Mouse (Mus musculus) hindlimb bud, embryonic 11.5 days (tissue): Measurements from ENCODE around the gene Gm30302.
"Not testable (repeated sequence)": the region's sequence is repeated elsewhere in the genome, so short reads cannot be mapped to it uniquely, and the experiment has no call there.

Experiments
- DNase-seq: peaks from one replicate; pipeline ENCODE4 v3.0.0-alpha.2; 2012; ENCODE audit warnings: low read depth, low spot score; ENCODE audit errors: extremely low spot score

The Gm30302 gene

DNA sequence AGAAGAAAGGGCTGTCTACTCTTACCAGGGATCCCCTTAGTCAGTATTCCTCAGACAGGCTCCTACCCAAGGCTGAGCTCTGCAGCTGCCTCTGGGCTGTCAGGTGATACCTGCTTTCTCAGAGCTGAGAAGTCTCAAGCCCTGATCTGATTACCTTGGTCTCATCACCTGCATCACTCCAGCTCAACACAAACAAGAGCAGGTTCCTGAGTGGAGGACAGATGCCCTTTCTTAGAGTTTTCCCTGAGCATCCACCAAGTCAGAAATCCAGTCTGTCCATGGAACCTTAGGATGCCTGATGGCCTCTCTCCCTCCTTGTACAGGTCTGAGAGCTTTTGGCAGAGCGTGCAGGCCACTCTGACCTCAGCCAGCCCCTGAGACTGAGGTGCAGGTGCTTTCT, at the start of gene Gm30302:
Gm30302 (minus strand) TSS at position 101 of the 400 bp plus-strand sequence.
- no peak for DNase-seq

GRCm38 (mm10) chr13:49846751-49847150, 48.0 kb upstream of the Gm30302 start:
- no peak for DNase-seq

DNA sequence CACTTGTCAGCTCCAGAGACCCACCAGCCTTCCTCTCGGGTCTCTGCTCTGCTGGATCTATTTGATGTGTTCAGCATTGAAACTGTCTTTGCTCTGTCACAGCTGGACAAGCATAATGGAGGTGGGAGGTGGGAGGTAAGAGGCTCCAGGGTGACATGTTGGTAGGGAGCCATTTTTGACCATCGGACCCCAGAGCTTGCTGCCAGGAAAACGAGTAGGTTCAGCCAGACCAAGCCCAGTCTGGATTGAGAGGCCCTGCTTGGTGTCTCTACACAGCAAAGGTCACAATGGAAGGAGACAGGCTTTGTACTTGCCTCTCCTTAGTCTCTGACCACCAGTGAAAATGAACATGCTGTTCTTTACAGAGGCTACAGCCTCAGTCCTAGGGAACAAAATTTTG, 47.3 kb upstream of the Gm30302 start:
- no peak for DNase-seq

DNA sequence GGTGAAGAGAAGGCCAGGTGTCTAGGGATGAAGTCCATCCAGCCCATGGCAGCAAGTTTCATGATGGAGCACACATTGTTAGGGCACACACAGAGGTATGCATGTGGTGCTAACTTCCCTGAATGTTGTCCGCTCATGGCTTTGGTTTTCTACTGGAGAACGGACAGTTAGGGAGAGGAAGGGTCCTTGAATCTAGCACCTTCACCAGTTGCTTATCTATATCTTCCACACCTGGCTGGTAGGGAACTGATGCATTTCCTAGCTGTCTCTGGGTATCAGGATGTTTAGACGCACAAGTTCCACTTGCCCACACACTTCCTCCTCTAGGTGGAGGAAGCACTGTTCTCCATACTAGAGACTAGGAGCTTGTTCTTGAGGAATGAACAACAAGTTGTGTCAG, 46.9 kb upstream of the Gm30302 start:
- no peak for DNase-seq

DNA sequence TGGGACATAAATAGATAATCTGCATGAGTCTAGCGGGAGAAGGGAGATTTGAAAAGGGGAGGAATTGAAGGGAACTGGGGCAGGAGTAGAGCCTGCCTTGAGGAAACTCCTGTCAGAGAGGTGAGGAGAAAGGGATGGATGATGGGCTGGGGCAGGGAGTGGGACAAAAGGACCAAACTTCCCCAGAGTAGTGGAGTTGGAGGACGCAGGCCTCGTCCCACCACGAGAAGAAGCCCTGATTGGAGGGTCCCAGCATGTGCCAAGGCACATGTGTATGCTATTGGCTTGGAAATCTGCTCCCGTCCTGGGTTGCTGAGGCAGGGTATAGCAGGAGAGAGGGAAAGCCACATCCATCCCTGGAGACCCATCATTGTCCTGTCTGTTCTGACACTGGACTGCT, 45.3 kb upstream of the Gm30302 start:
- DNase-seq: no peak

GRCm38 (mm10) chr13:49841186-49841585, 42.4 kb upstream of the Gm30302 start:
- no peak for DNase-seq

GRCm38 (mm10) chr13:49830355-49830754, 31.6 kb upstream of the Gm30302 start:
- DNase-seq: no peak

DNA sequence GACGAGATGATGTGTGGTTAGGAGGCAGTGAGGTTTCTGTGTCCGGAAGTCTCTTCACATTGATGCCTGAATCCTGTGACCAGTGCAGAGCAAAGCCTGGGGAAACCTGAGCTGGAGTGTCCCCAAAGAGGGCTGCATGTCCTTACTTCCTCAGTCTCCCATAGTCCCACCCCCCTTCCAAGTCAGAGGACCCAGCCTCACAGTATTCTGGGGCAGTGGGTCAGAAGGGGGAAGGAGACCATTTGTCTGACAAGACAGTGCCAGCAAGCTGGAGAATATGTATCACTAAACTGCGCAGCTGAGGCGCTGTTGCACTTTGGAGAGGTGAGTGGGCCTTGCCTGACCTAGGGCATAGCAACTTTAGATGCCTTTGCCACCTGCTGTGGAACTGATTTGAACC, 26.5 kb upstream of the Gm30302 start:
- no peak for DNase-seq

DNA sequence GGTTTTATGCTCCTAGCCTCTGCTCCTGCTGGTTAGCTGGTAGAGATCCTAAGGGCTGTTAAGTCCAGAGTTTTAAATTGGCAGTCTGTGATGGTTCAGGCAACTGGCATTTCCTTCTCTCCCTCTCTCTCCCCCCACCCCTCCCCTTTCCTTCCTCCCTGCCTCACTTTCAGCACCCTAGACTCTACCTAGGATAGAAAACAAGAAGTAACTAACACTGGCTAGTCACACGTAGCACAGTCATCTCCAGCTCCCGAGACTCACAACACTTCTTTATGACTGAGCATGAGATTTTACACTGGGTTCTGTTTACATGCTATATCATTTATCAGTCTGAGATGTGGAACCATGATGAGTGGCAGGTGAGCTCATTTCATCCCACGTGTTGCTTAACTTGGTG, 16.2 kb upstream of the Gm30302 start:
- no peak for DNase-seq

- DNase-seq: no peak
Measured at GRCm38 (mm10) chr13:49814420-49814819, 15.6 kb upstream of the Gm30302 start.

DNA sequence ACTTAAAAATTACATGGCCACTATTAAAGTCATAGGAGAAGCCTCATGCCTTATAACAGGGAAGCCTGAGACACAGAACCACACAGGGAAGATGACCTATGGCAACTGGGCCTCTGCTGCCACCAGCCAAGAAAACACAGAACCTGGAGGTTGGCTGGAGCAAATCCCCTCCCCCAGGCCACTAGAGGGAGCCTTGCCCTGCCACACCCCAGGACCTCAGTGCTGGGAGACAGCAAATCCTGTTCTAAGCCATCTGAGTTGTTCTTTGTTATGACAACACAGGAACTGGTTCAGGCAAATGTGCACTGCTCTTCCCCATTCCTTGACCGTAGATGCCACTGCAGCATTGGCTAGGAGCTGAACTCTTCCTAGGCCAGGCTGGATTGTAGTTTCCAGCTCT, 8.3 kb upstream of the Gm30302 start:
- DNase-seq: no peak

DNA sequence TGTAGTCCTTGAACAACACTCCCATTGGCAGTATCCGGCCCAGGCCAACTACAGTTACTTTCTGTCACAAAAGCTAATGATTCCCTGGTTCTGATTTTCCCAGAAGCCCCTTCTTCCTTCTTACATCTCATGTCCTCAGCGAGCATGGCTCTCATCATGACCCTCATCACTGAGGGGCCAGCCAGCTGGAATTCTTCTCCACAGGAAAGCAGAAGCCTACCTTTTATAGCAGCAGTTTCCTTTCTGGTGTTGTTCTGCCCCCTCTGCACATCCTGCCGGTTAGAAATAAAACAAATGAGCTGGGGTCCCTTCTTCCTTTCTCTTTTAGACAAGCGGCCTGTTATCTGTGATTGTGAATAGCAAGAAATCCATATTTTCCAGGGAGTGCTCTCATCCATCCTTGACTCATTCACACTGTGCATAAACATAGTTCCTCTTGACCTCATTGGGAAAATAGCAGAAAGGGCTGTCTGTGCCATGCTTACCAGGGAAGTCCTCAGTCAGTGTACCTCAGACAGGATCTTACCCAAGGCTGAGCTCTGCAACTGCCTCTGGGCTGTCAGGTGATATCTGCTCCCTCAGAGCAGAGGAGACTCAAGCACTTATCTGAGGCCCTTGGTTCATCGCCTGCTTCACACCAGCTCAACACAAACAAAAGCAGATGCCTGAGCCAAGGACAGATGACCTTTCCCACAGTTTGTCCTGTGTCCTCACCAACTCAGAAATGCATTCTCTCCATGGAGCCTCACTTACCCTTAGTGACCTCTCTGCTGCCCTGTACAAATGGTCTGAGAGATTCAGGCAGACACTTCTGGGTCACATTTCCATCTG, 10.0 kb downstream of the Gm30302 start:
- no peak for DNase-seq

GRCm38 (mm10) chr13:49783899-49784298, 14.9 kb downstream of the Gm30302 start:
- no peak for DNase-seq

DNA sequence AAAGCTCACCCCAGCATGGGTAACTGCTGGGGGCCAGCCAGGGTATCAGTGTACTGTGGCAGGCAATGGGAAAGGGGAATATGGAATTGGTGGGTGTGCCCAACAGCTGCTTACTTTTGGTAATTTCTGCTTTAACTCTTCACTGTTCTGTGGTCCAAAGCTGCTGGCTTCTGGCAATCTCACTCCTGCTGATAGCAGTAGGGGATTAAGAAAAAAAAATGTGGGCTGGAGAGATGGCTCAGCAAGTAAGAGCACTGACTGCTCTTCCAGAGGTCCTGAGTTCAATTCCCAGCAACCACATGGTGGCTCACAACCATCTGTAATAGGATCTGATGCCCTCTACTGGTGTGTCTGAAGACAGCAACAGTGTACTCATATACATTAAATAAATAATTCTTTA, 27.3 kb downstream of the Gm30302 start:
- DNase-seq: not testable (repeated sequence)

- DNase-seq: no peak
Measured at GRCm38 (mm10) chr13:49769111-49769510, 29.7 kb downstream of the Gm30302 start.

DNA sequence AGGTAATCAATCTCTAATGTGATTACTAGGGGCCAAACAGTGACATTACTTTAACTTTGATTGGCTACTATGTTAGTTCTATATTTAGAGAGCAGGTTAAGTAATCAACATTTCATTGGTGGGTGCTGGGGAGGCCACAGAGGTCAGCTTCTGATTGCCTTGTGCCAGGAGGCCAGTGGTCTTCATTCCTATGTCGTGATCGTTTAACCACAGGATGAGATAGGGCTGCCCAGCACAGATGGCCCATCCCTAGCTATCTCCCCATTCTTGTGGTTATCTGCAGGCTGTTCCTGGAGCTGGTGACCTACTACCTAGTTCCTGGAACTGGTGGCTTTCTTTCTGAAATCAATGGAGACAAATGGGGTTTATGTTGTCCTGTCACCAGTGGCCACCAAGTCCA, 30.8 kb downstream of the Gm30302 start:
- DNase-seq: no peak

DNA sequence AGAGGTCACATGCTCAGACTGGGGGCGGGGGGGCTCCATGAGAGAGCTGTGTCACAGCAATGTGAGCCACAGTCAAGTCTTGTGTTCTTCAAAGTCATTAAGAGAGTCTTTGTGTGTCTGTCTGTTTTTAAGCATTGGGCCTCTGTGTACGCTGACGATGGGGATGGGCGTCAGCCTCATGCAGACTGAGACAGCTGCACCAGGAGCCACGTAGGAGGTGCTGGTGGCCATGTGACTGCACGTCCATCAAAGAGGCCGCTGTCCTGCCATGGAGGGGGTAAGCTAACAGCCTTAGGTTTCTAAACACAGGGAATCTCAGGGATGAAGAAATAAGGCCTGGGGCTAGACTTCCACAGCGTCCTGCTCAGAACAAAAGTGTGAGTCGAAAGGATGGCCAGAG, 32.5 kb downstream of the Gm30302 start:
- DNase-seq: no peak

- DNase-seq: no peak
Measured at GRCm38 (mm10) chr13:49765306-49765705, 33.5 kb downstream of the Gm30302 start.

DNA sequence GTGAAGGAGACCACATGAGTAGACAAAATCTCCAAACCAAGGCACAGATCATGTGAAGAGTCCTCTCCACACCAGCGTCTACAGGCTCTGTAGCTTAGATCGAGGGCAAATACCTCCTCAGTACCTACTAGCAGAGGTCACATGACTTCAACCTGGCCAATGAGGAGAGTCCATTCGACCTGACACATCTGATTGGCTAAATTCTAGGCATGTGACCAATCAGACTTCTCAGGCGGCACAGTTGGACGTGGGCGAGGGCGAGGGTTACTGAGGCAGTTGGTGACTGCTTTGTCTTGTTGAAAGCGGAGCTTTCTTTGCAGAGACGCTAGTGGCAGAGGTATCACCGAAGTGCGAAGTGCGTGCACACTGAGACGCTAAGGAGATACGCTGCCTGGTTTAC, 36.6 kb downstream of the Gm30302 start:
- DNase-seq: no peak

- no peak for DNase-seq
Measured at GRCm38 (mm10) chr13:49760675-49761074, 38.1 kb downstream of the Gm30302 start.

GRCm38 (mm10) chr13:49757966-49758365, 40.8 kb downstream of the Gm30302 start:
- DNase-seq: no peak

- DNase-seq: no peak
Measured at GRCm38 (mm10) chr13:49756591-49756990, 42.2 kb downstream of the Gm30302 start.
